Mouse (Mus musculus) lung, adult 2 months (tissue): ENCODE measurements around the gene Cc2d1b. TPM values are rescaled to one million over a fixed set of nuclear protein-coding genes. Genes with fewer than 3 reads are reported as not detected.

Experiments used
- DNase-seq: peaks from one replicate; pipeline ENCODE4 v3.0.0; 2022
- H3K4me1 ChIP-seq: fragments of 200-500 bp; 2 replicates; pipeline ENCODE4 v1.6.1; 2011; ENCODE audit warnings: low read length; ENCODE audit not compliant: control insufficient read depth, insufficient read depth
- H3K4me3 ChIP-seq: fragments of 200-500 bp; replicated peaks from 2 replicates; pipeline ENCODE3; 2011; ENCODE audit warnings: low read depth, mild to moderate bottlenecking, control low read depth, low read length; ENCODE audit errors: extremely low read depth
- CTCF ChIP-seq: fragments of 200-500 bp; IDR thresholded peaks from 2 replicates; pipeline ENCODE4 v1.5.1; 2011; ENCODE audit warnings: mild to moderate bottlenecking, low read length, control low read depth; ENCODE audit not compliant: insufficient read depth
- POLR2A ChIP-seq: fragments of 200-500 bp; IDR thresholded peaks from 2 replicates; pipeline ENCODE4 v1.6.1; 2011; ENCODE audit warnings: low read depth, mild to moderate bottlenecking, control low read depth, low read length, borderline replicate concordance; ENCODE audit errors: extremely low read depth
- WGBS: fragments of 180-500 bp; shearing (Covaris S2); methylation state at CpG from one replicate; pipeline ENCODE4 v1.1.7; 2018; 5-methylcytosine and 5-hydroxymethylcytosine counted together
- polyA plus RNA-seq: library from polyadenylated mRNA; depleted of rRNA; stranded (reverse); fragments of >200 nt; gene quantifications from 2 replicates; pipeline ENCODE4 v1.2.3, GENCODE M21; 2012; rRNA removed

Gene Cc2d1b
- 27.5 and 31.8 TPM in 2 replicates for polyA plus RNA-seq

- Histone ChIP-seq H3K4me3 (peak within 1 kb of the TSS; percentile 94), H3K4me1 (peaks cover 5% of the 10 kb centered on the region)
- WGBS, result under 1% methylated on average over 83 of the region's 86 CpGs
- peak; percentile 87 for DNase-seq
- no peak for TF ChIP-seq CTCF
- peak; percentile 76; the same call in 1 of the 2 replicates for TF ChIP-seq POLR2A
Observed at GRCm38 (mm10) chr4:108619587-108620341, at the start of gene Cc2d1b. Cc2d1b (plus strand) TSS chr4:108619940.

GRCm38 (mm10) chr4:108572644-108573043 is 47.1 kb upstream of the Cc2d1b start:
- no peak overlapping the region for H3K4me3 ChIP-seq
- no peak for TF ChIP-seq CTCF
- TF ChIP-seq POLR2A, result no peak
- WGBS, result 82% methylated on average over 3 of the region's 3 CpGs
- no peak for DNase-seq
- no peaks in the 10 kb centered on the region for H3K4me1 ChIP-seq

- WGBS, result under 1% methylated on average over 64 of the region's 64 CpGs
- Histone ChIP-seq H3K4me3 (peak within 1 kb of the TSS; percentile 95), H3K4me1 (peaks cover 8% of the 10 kb centered on the region)
- TF ChIP-seq POLR2A (peak; percentile 74; the same call in 1 of the 2 replicates), CTCF (no peak)
- DNase-seq, result peak; percentile 98
Observed at GRCm38 (mm10) chr4:108578840-108579742, 40.6 kb upstream of the Cc2d1b start, which contains the start of the genes Prpf38a and Orc1. Prpf38a (minus strand) TSS chr4:108579336. Orc1 (plus strand) TSS chr4:108579423.

- peak overlapping the region; percentile 95 for H3K4me3 ChIP-seq
- DNase-seq, result no peak
- H3K4me1 ChIP-seq, result peaks cover 8% of the 10 kb centered on the region
- TF ChIP-seq CTCF, result no peak
- TF ChIP-seq POLR2A, result no peak
- WGBS, result under 1% methylated on average over 16 of the region's 16 CpGs
Observed at GRCm38 (mm10) chr4:108579743-108580411, 39.9 kb upstream of the Cc2d1b start.

GRCm38 (mm10) chr4:108593376-108593775 is 26.4 kb upstream of the Cc2d1b start:
- no peak overlapping the region for H3K4me3 ChIP-seq
- no peak for DNase-seq
- TF ChIP-seq CTCF (no peak), POLR2A (no peak)
- H3K4me1 ChIP-seq, result no peaks in the 10 kb centered on the region
- 90% methylated on average over 2 of the region's 2 CpGs for WGBS

GRCm38 (mm10) chr4:108595785-108596184 is 24.0 kb upstream of the Cc2d1b start:
- WGBS, result 94% methylated on average over 1 of the region's 1 CpGs
- no peak overlapping the region for H3K4me3 ChIP-seq
- no peak for DNase-seq
- TF ChIP-seq POLR2A (no peak), CTCF (no peak)
- H3K4me1 ChIP-seq, result no peaks in the 10 kb centered on the region

GRCm38 (mm10) chr4:108598306-108598705 is 21.4 kb upstream of the Cc2d1b start:
- TF ChIP-seq POLR2A, result no peak
- TF ChIP-seq CTCF, result no peak
- H3K4me1 ChIP-seq, result no peaks in the 10 kb centered on the region
- DNase-seq, result no peak
- H3K4me3 ChIP-seq, result no peak overlapping the region
- WGBS, result 62% methylated on average over 4 of the region's 4 CpGs

GRCm38 (mm10) chr4:108601870-108602269 is 17.9 kb upstream of the Cc2d1b start:
- no peak for DNase-seq
- TF ChIP-seq CTCF, result no peak
- Histone ChIP-seq H3K4me1 (no peaks in the 10 kb centered on the region), H3K4me3 (no peak overlapping the region)
- WGBS, result 96% methylated on average over 7 of the region's 7 CpGs

- Histone ChIP-seq H3K4me3 (no peak overlapping the region), H3K4me1 (no peaks in the 10 kb centered on the region)
- 88% methylated on average over 3 of the region's 3 CpGs for WGBS
- no peak for TF ChIP-seq POLR2A
- no peak for TF ChIP-seq CTCF
- no peak for DNase-seq
Observed at GRCm38 (mm10) chr4:108608651-108609050, 11.1 kb upstream of the Cc2d1b start.
